Mouse (Mus musculus) ES-E14 (cell line): ENCODE results near the gene Pkd1.

ENCODE experiments used
- CHD2 ChIP-seq: IDR thresholded peaks from 2 replicates; pipeline ENCODE4 v1.6.1; 2014; ENCODE audit warnings: mild to moderate bottlenecking, low read depth, low read length, inconsistent platforms
- HCFC1 ChIP-seq: IDR thresholded peaks from 2 replicates; pipeline ENCODE4 v1.6.1; 2012; ENCODE audit warnings: low read length, inconsistent platforms, borderline replicate concordance; ENCODE audit not compliant: insufficient read depth
- ZC3H11A ChIP-seq: IDR thresholded peaks from 2 replicates; pipeline ENCODE4 v1.6.1; 2012; ENCODE audit warnings: low read depth, mild to moderate bottlenecking, inconsistent platforms, low read length, borderline replicate concordance
- ZNF384 ChIP-seq: IDR thresholded peaks from 2 replicates; pipeline ENCODE4 v1.6.1; 2012; ENCODE audit warnings: low read depth, low read length, inconsistent platforms

DNA sequence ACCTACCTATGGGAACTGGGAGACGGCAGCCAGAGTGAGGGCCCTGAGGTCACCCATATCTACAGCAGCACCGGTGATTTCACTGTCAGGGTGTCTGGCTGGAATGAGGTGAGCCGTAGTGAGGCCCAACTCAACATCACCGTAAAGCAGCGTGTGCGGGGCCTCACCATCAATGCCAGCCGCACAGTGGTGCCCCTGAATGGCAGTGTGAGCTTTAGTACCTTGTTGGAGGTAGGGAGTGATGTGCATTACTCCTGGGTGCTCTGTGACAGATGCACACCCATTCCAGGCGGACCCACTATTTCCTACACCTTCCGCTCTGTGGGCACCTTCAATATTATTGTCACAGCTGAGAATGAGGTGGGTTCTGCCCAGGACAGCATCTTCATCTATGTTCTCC, 24.2 kb downstream of the Pkd1 start:
- TF ChIP-seq ZC3H11A (no peak), CHD2 (no peak), ZNF384 (no peak), HCFC1 (no peak)
